Mouse (Mus musculus) 3134 (cell line): Measurements from ENCODE around the gene Ank3.
A peak's percentile ranks its signal among the peaks of the same experiment; 100 is the strongest.

ENCODE experiments used
- DNase-seq: peaks from one replicate; pipeline ENCODE4 v3.0.0-alpha.2; 2011; ENCODE audit warnings: low spot score; ENCODE audit not compliant: insufficient read length; ENCODE audit errors: extremely low read depth

Ank3 gene

GRCm38 (mm10) chr10:69569740-69570139, 171.2 kb downstream of the Ank3 start:
- no peak for DNase-seq

- DNase-seq, result no peak
Observed at GRCm38 (mm10) chr10:69570466-69571288, 172.1 kb downstream of the Ank3 start.

GRCm38 (mm10) chr10:69571422-69571821, 172.8 kb downstream of the Ank3 start:
- peak; percentile 71 for DNase-seq

GRCm38 (mm10) chr10:69571972-69572371, 173.4 kb downstream of the Ank3 start:
- DNase-seq, result peak; percentile 15

GRCm38 (mm10) chr10:69573054-69573453, 174.5 kb downstream of the Ank3 start:
- DNase-seq, result no peak

- no peak for DNase-seq
Observed at GRCm38 (mm10) chr10:69573746-69574145, 175.2 kb downstream of the Ank3 start.

- DNase-seq, result no peak
Observed at GRCm38 (mm10) chr10:69574190-69574663, 175.7 kb downstream of the Ank3 start.

GRCm38 (mm10) chr10:69574894-69575293, 176.3 kb downstream of the Ank3 start:
- no peak for DNase-seq

GRCm38 (mm10) chr10:69575451-69575850, 176.9 kb downstream of the Ank3 start:
- no peak for DNase-seq

GRCm38 (mm10) chr10:69576264-69576663, 177.7 kb downstream of the Ank3 start:
- no peak for DNase-seq

- no peak for DNase-seq
Observed at GRCm38 (mm10) chr10:69577061-69577728, 178.6 kb downstream of the Ank3 start.

- DNase-seq, result no peak
Observed at GRCm38 (mm10) chr10:69577729-69578061, 179.1 kb downstream of the Ank3 start.

- DNase-seq, result peak; percentile 33
Observed at GRCm38 (mm10) chr10:69579585-69579984, 181.0 kb downstream of the Ank3 start.

GRCm38 (mm10) chr10:69581525-69581924, 183.0 kb downstream of the Ank3 start:
- no peak for DNase-seq

- DNase-seq, result no peak
Observed at GRCm38 (mm10) chr10:69583874-69584481, 185.4 kb downstream of the Ank3 start.

- no peak for DNase-seq
Observed at GRCm38 (mm10) chr10:69584566-69584965, 186.0 kb downstream of the Ank3 start.

- DNase-seq, result no peak
Observed at GRCm38 (mm10) chr10:69585271-69585670, 186.7 kb downstream of the Ank3 start.

- no peak for DNase-seq
Observed at GRCm38 (mm10) chr10:69594186-69595131, 195.9 kb downstream of the Ank3 start.

- DNase-seq, result no peak
Observed at GRCm38 (mm10) chr10:69595487-69595886, 196.9 kb downstream of the Ank3 start.

- DNase-seq, result no peak
Observed at GRCm38 (mm10) chr10:69601471-69601870, 202.9 kb downstream of the Ank3 start.
